Mouse (Mus musculus) forebrain, embryonic 16.5 days (tissue): Measurements from ENCODE around the gene Slc25a22. TPM values are rescaled to one million over a fixed set of nuclear protein-coding genes. Genes with fewer than 3 reads are reported as not detected.

Experiments
- ATAC-seq: fragments of 200-750 bp; cut with Nextera tagmentation; 2 replicates; pipeline ENCODE4 v1.8.0; 2017; ENCODE audit warnings: mild to moderate bottlenecking, moderate library complexity
- H3K27ac ChIP-seq: fragments of 300-500 bp; sonication (generic); 2 replicates; pipeline ENCODE4 v1.5.1; 2014; ENCODE audit warnings: low read length, control low read depth
- H3K27me3 ChIP-seq: fragments of 300-500 bp; sonication (generic); replicated peaks from 2 replicates; pipeline ENCODE4 v1.6.1; 2014; ENCODE audit warnings: low read length; ENCODE audit not compliant: control insufficient read depth, insufficient read depth
- H3K36me3 ChIP-seq: fragments of 300-500 bp; sonication (generic); 2 replicates; pipeline ENCODE4 v1.6.1; 2014; ENCODE audit not compliant: control insufficient read depth, insufficient read depth
- H3K4me1 ChIP-seq: fragments of 300-500 bp; sonication (generic); replicated peaks from 2 replicates; pipeline ENCODE4 v1.6.1; 2014; ENCODE audit warnings: low read length; ENCODE audit not compliant: control insufficient read depth, insufficient read depth
- H3K4me2 ChIP-seq: fragments of 300-500 bp; sonication (generic); 2 replicates; pipeline ENCODE4 v1.6.1; 2014; ENCODE audit warnings: mild to moderate bottlenecking, low read length, control low read depth
- H3K4me3 ChIP-seq: fragments of 300-500 bp; sonication (generic); replicated peaks from 2 replicates; pipeline ENCODE4 v1.5.1; 2014; ENCODE audit warnings: mild to moderate bottlenecking, low read length, control low read depth
- H3K9ac ChIP-seq: fragments of 300-500 bp; sonication (generic); replicated peaks from 2 replicates; pipeline ENCODE4 v1.6.1; 2014; ENCODE audit warnings: low read depth, low read length, control low read depth
- H3K9me3 ChIP-seq: fragments of 300-500 bp; sonication (generic); 2 replicates; pipeline ENCODE4 v1.6.1; 2016; ENCODE audit warnings: low read length; ENCODE audit not compliant: control insufficient read depth
- WGBS: fragments of 180-500 bp; shearing (Covaris S2); extraction: QIAGEN DNeasy Blood & Tissue Kit; methylation state at CpG from one replicate; pipeline ENCODE4 v1.1.7; 2014; 5-methylcytosine and 5-hydroxymethylcytosine counted together
- polyA plus RNA-seq: library from polyadenylated mRNA; unstranded; fragments of >200 nt; fragmentation: Nextera tagmentation; extraction: Ambion mirVana; gene quantifications from 2 replicates; pipeline ENCODE4 v1.2.1, GENCODE M21; 2015

Gene Slc25a22
- polyA plus RNA-seq, 1 experiment from 2014 or later: 111 TPM

DNA sequence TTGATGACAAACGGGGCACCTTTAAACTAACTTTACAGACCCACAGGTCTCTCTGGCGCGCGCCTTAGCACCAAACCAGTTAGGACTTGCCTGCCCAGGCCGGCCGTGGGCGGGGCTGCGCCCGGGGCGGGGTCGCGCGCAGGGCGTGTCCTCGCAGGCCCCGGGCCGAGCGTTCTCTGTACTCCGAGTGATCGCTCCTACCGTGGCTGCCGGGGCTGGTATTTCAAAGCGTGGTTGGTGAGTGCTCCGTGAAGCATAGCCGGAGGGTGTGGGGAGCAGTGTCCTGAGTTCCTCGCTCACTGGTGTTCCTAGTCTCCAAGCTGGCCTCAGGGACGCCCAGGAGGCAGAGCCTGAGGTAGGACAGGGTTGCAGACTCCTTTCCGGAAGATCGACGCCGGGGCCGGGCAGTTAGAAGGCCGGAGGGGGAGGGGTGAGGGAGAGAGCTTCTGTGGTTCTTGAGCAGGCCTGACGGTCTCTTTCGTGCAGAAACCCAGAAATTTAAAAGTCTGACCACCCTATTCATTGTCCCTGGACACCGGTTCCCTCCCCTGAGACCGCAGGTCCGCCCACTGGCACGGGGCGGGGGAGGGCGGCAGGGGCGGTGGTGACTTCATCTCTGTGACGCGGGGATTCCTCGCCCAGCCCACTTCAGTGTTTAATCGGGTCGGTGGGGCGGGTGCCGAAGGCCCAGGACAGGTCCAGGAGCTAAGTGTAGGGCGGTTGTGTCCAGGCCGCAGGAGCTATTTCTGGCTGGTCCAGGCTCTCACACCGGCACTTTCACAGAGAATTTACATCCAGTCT lies 29.7 kb upstream of the Slc25a22 start, which contains the start of gene Cd151:
Cd151 (plus strand) TSS at position 163 of the 801 bp plus-strand sequence.
- H3K36me3 ChIP-seq: peaks cover 13% of the 10 kb centered on the region
- H3K27me3 ChIP-seq: peaks cover 41% of the 10 kb centered on the region
- peaks cover 37% of the 10 kb centered on the region for H3K4me1 ChIP-seq
- H3K9me3 ChIP-seq: no peaks in the 10 kb centered on the region
- H3K4me2 ChIP-seq: peak within 1 kb of the TSS; percentile 62
- peak; percentile 58 for ATAC-seq
- WGBS: under 1% methylated on average over 52 of the region's 52 CpGs
- H3K9ac ChIP-seq: peak within 1 kb of the TSS; percentile 77
- peak within 1 kb of the TSS; percentile 62 for H3K4me3 ChIP-seq
- H3K27ac ChIP-seq: peak within 1 kb of the TSS; percentile 49

DNA sequence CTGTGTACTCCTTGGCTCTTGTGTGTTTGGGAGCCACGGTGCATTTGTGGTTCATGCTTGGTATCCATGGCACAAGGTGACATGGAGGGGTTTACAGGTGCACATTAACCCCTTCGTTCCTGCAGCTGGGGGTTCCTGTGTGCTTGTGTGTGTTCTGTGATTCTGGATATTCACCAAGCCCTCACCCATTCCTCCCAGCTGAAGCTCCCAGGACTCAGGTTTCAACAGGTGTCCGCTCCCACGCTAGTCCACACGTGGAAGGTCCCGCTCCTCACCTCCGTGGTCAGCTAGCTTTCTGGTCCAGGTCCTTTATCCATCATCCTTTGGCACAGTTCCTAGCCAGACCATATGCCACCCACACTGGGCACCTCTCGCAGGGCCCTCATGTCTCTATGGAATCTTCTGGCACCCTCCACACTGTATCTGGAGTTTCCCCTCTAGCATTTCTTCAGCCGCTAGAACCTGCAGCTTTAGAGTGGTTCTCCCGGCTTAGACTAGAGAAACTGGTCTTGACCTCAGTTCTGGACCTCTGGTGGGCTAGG lies 29.0 kb upstream of the Slc25a22 start:
- no peak overlapping the region for H3K9ac ChIP-seq
- H3K9me3 ChIP-seq: no peaks in the 10 kb centered on the region
- peaks cover 40% of the 10 kb centered on the region for H3K4me1 ChIP-seq
- H3K4me3 ChIP-seq: peak overlapping the region; percentile 62
- 62% methylated on average over 10 of the region's 10 CpGs for WGBS
- H3K4me2 ChIP-seq: peak overlapping the region; percentile 62
- H3K27me3 ChIP-seq: peaks cover 45% of the 10 kb centered on the region
- H3K27ac ChIP-seq: no peak overlapping the region
- peaks cover 13% of the 10 kb centered on the region for H3K36me3 ChIP-seq
- ATAC-seq: no peak

DNA sequence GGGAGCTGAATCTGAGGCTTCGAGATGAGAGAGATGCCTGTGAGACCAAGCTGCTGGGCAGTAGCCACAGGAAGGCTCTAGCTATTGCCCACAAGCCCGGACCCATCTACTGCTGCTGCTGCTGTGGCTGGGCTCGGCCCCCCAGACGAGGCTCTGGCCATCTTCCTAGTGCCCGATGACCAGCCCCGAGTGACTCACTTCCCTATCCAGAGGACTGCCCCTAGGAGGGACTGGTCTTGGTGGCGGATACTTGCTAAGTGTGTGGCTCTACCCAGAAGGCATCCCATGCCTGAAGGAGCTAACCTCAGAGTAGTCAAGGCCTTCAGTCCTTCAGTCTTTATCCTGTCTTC lies 28.3 kb upstream of the Slc25a22 start:
- no peak for ATAC-seq
- H3K9me3 ChIP-seq: no peaks in the 10 kb centered on the region
- 79% methylated on average over 7 of the region's 7 CpGs for WGBS
- no peak overlapping the region for H3K27ac ChIP-seq
- H3K4me3 ChIP-seq: no peak overlapping the region
- peaks cover 51% of the 10 kb centered on the region for H3K27me3 ChIP-seq
- peaks cover 43% of the 10 kb centered on the region for H3K4me1 ChIP-seq
- H3K9ac ChIP-seq: no peak overlapping the region
- H3K4me2 ChIP-seq: no peak overlapping the region
- H3K36me3 ChIP-seq: peaks cover 9% of the 10 kb centered on the region; the same call in 1 of the 2 replicates

DNA sequence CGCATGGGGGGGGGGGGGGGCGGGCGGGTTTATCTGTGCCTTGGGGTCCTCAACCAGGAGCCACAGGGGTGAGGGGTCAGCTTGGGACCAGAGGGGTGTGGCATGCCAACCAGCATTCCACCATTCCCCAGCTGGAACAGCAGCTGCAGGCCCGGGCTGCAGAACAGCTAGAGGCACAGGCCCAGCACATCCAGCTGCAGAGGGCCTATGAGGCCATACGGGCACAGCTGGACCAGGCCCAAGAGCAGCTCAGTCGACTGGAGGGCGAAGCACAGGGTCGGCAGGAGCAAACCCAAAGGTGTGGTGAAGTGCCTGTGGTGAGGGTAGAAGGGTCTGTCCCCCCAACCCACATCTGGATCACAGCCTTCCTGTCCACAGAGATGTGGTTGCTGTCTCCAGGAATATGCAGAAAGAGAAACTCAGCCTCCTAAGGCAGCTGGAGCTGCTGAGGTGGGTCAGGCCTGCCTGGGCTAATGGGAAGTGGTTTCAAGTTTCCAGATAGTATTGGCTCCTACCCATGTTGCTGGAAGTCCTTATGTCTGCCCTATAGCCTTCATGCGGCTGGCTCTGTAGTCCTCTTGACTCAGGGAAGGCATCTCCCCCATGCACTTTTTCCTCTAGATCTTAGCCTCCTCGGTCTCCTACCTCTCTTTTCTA lies 27.8 kb upstream of the Slc25a22 start:
- Histone ChIP-seq H3K4me2 (no peak overlapping the region), H3K4me1 (peaks cover 43% of the 10 kb centered on the region)

DNA sequence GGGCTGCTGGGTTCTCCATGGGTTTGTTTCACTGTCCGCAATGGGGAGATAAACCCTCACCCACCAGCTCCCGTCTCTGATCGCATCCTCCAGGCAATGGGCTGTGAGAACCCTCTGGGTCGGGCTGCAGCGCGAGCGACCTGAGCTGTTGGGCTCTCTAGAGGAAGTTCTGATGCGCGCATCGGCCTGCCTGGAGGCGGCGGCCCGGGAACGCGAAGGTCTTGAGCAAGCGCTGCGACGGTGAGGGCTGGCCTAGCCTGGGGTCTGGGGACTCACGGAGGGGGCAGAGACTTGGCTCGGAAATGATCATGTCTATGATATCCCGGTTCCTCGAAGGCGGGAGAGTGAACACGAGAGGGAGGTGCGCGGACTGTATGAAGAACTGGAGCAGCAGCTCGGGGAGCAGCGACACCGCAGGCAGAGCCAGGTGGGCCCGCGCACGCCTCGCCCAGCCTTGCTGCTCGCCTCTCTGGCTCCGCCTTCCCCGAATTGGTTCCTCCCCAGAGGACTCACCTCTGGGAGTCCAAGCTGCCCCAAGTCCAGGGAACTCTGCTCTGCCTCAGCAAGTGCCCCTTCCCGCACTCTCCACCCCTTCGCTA lies 27.0 kb upstream of the Slc25a22 start:
- 4% methylated on average over 38 of the region's 38 CpGs for WGBS
- no peak overlapping the region for H3K27ac ChIP-seq
- peak overlapping the region; percentile 10 for H3K4me3 ChIP-seq
- H3K9me3 ChIP-seq: no peaks in the 10 kb centered on the region
- peaks cover 59% of the 10 kb centered on the region for H3K27me3 ChIP-seq
- 0 out of 2 replicates have a peak overlapping the region, but pooled peaks have one; percentile 14 for H3K9ac ChIP-seq
- H3K4me2 ChIP-seq: peak overlapping the region; percentile 24; the same call in 1 of the 2 replicates
- peaks cover 3% of the 10 kb centered on the region; the same call in 1 of the 2 replicates for H3K36me3 ChIP-seq
- peaks cover 39% of the 10 kb centered on the region for H3K4me1 ChIP-seq
- ATAC-seq: no peak

More for the DNA sequence above, 27.8 kb upstream of the Slc25a22 start:
- ATAC-seq: no peak
- peaks cover 56% of the 10 kb centered on the region for H3K27me3 ChIP-seq
- no peak overlapping the region for H3K9ac ChIP-seq
- H3K9me3 ChIP-seq: no peaks in the 10 kb centered on the region
- no peak overlapping the region for H3K27ac ChIP-seq
- 42% methylated on average over 10 of the region's 10 CpGs for WGBS
- no peak overlapping the region for H3K4me3 ChIP-seq
- peaks cover 7% of the 10 kb centered on the region; the same call in 1 of the 2 replicates for H3K36me3 ChIP-seq

DNA sequence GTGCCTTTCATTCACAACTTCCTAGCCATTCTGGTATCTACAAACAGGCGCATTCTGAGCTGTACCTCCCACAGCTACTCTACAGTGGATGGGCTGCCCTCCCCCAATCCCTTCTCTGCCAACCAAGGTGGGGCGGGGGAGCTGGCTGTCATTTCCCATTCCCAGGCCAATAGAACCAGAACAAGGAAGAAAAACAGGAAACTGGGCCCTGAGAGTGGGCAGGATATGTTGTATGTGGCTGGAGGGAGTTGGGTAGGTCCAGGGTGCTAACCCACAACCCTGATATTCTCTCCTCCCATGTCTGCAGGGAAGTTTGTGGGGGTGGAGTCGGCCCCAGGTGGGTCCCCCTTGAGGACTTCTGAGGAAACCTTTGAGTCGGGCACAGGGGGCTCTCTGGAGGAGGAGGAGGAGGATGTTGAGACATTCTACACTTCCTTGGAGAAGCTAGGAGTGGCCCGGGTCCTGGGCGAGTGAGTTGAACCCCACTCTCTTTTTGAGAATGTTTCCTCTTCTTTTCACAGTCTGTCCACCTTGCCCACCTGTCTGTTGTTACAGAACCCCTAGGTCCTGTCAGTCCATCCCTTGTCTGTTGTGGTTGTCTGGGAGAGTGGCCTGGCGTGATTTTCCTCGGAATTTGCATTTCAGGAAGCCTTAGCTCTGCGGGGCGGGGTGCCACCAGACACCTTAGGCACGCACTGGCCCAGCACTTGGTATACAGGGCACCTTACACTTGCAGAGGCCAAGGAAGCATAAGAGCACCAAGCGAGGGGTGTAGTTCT lies 26.3 kb upstream of the Slc25a22 start:
- Histone ChIP-seq H3K4me3 (no peak overlapping the region), H3K4me2 (no peak overlapping the region), H3K9me3 (no peaks in the 10 kb centered on the region), H3K4me1 (peaks cover 32% of the 10 kb centered on the region), H3K27ac (no peak overlapping the region), H3K9ac (no peak overlapping the region), H3K36me3 (no peaks in the 10 kb centered on the region), H3K27me3 (peaks cover 59% of the 10 kb centered on the region)
- ATAC-seq: no peak
- WGBS: 23% methylated on average over 12 of the region's 12 CpGs

DNA sequence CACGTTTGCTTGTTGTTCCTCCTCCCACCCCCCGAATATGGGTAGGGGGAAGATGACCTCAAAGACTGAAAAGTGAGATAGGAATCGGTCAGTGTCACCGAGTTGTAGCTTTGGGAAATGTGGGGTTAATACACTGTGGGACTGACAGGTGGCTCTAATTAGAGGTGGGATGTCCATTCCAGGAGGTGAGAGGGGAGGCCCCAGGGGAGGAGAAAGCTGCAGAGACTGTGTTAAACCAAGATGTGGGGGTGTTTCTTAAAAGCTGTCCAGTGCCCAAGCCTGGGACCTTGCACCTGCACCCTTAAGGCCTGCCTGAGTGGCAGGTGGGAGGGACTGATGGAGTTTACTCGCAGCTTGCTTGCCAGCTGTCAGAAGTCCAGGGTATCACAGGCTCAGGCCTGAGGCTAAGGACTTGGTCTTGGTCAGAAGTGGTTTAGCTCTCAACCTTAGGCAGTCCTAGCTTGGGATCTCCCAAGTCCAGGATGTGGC lies 24.7 kb upstream of the Slc25a22 start:
- Histone ChIP-seq H3K36me3 (no peaks in the 10 kb centered on the region), H3K9me3 (no peaks in the 10 kb centered on the region), H3K4me3 (no peak overlapping the region; the same call in 1 of the 2 replicates), H3K4me2 (no peak overlapping the region), H3K27me3 (peaks cover 59% of the 10 kb centered on the region), H3K9ac (no peak overlapping the region; the same call in 1 of the 2 replicates), H3K27ac (no peak overlapping the region), H3K4me1 (peaks cover 19% of the 10 kb centered on the region)
- 17% methylated on average over 5 of the region's 5 CpGs for WGBS
- ATAC-seq: no peak

DNA sequence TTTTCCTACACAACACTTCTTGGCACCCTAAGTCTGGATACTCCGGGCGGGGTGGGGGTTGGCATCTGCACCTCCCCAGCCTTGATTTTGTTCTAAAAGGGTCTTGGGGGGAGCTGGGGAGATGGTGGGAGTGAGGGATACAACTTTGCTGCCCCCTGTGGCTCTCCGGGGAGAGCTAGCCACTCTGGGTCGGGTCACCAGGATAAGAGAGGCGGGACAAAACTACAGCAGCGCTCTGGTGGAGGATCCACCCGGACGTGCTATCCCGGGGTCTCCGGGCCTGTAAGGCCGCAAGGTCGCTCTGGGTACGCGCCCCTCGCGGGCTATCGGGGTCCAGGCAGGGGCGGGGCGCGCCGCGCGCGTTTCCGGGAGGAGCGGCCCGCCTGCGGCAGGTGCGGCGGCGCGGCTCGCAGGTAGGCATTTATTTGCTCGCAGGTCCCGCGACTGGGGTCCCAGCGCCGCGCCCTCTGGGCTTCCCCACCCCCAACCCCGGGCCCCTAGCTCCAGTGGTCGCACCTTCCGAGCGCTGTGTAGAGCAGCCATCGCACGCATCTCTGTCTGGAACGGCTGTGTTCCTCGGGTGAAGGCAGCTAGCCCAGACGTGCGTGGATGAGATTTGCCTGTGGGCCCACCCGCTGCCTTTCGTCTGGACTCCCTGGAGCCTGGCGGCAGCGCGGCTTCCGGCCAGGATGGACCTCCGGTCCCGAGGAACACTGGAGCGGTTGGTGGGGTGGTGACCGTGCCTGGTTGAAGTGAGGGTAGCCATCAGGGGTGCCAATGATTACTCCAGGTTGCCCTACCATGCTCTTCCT lies 24.0 kb upstream of the Slc25a22 start:
- Histone ChIP-seq H3K9ac (peak overlapping the region; percentile 38), H3K27ac (no peak overlapping the region), H3K36me3 (no peaks in the 10 kb centered on the region), H3K27me3 (peaks cover 59% of the 10 kb centered on the region), H3K9me3 (no peaks in the 10 kb centered on the region), H3K4me1 (peaks cover 12% of the 10 kb centered on the region), H3K4me2 (peak overlapping the region; percentile 54), H3K4me3 (peak overlapping the region; percentile 36)
- no peak for ATAC-seq
- WGBS: 2% methylated on average over 54 of the region's 59 CpGs
